Mouse (Mus musculus): Measurements from ENCODE around the gene Tex264. TPM values are rescaled to one million over a fixed set of nuclear protein-coding genes. Genes with fewer than 3 reads are reported as not detected.

The Tex264 gene
- polyA plus RNA-seq, 2 experiments: 56.8 to 63.9 TPM

- ATAC-seq (ENCODE audit: low FRiP score, low read depth): no peak
- WGBS: 90% methylated on average over 1 of the region's 1 CpGs
- Histone ChIP-seq H3K36me3 (ENCODE audit: control insufficient read depth, insufficient read depth, low read length) (peaks cover 20% of the 10 kb centered on the region), H3K9ac (ENCODE audit: low read depth, low read length, severe bottlenecking) (no peak overlapping the region), H3K9me3 (ENCODE audit: control insufficient read depth, low read length) (no peaks in the 10 kb centered on the region), H3K27me3 (ENCODE audit: control insufficient read depth, insufficient read depth, low read length) (no peaks in the 10 kb centered on the region), H3K4me1 (ENCODE audit: control insufficient read depth, insufficient read depth, low read length) (no peaks in the 10 kb centered on the region), H3K4me3 (replicated peaks; ENCODE audit: low read length) (no peak overlapping the region), H3K27ac (replicated peaks; ENCODE audit: low read depth, low read length) (no peak overlapping the region), H3K4me2 (replicated peaks; ENCODE audit: low read depth, low read length, severe bottlenecking) (no peak overlapping the region)
- no peak for TF ChIP-seq POLR2A (IDR thresholded peaks at IDR 0.05; ENCODE audit: borderline replicate concordance, extremely low read depth, insufficient read depth, insufficient read length)
- no peak for DNase-seq (ENCODE audit: low spot score)
These were observed 39.1 kb upstream of the Tex264 start for GRCm38 (mm10) chr9:106724864-106725263.

GRCm38 (mm10) chr9:106716729-106717128 lies 31.0 kb upstream of the Tex264 start:
- no peak overlapping the region for H3K4me2 ChIP-seq (replicated peaks; ENCODE audit: low read depth, low read length, severe bottlenecking)
- no peak overlapping the region for H3K4me3 ChIP-seq (replicated peaks; ENCODE audit: low read length)
- WGBS: 96% methylated on average over 4 of the region's 4 CpGs
- no peaks in the 10 kb centered on the region for H3K4me1 ChIP-seq (ENCODE audit: control insufficient read depth, insufficient read depth, low read length)
- H3K27ac ChIP-seq (replicated peaks; ENCODE audit: low read depth, low read length): no peak overlapping the region
- no peak for TF ChIP-seq POLR2A (IDR thresholded peaks at IDR 0.05; ENCODE audit: borderline replicate concordance, extremely low read depth, insufficient read depth, insufficient read length)
- H3K9me3 ChIP-seq (ENCODE audit: control insufficient read depth, low read length): no peaks in the 10 kb centered on the region
- no peaks in the 10 kb centered on the region for H3K27me3 ChIP-seq (ENCODE audit: control insufficient read depth, insufficient read depth, low read length)
- H3K9ac ChIP-seq (ENCODE audit: low read depth, low read length, severe bottlenecking): no peak overlapping the region
- ATAC-seq (ENCODE audit: low FRiP score, low read depth): no peak
- no peak for DNase-seq (ENCODE audit: low spot score)
- H3K36me3 ChIP-seq (ENCODE audit: control insufficient read depth, insufficient read depth, low read length): peaks cover 86% of the 10 kb centered on the region

- no peak overlapping the region for H3K4me3 ChIP-seq (replicated peaks; ENCODE audit: low read length)
- 94% methylated on average over 2 of the region's 2 CpGs for WGBS
- no peak for TF ChIP-seq POLR2A (IDR thresholded peaks at IDR 0.05; ENCODE audit: borderline replicate concordance, extremely low read depth, insufficient read depth, insufficient read length)
These were observed 30.5 kb upstream of the Tex264 start for GRCm38 (mm10) chr9:106716232-106716631.

GRCm38 (mm10) chr9:106712470-106712869 lies 26.7 kb upstream of the Tex264 start:
- no peak for ATAC-seq (ENCODE audit: low FRiP score, low read depth)
- 98% methylated on average over 2 of the region's 2 CpGs for WGBS
- DNase-seq (ENCODE audit: low spot score): no peak
- Histone ChIP-seq H3K36me3 (ENCODE audit: control insufficient read depth, insufficient read depth, low read length) (peaks cover 82% of the 10 kb centered on the region), H3K27me3 (ENCODE audit: control insufficient read depth, insufficient read depth, low read length) (no peaks in the 10 kb centered on the region), H3K4me3 (replicated peaks; ENCODE audit: low read length) (no peak overlapping the region), H3K9ac (ENCODE audit: low read depth, low read length, severe bottlenecking) (no peak overlapping the region), H3K27ac (replicated peaks; ENCODE audit: low read depth, low read length) (no peak overlapping the region), H3K4me1 (ENCODE audit: control insufficient read depth, insufficient read depth, low read length) (no peaks in the 10 kb centered on the region), H3K9me3 (ENCODE audit: control insufficient read depth, low read length) (no peaks in the 10 kb centered on the region), H3K4me2 (replicated peaks; ENCODE audit: low read depth, low read length, severe bottlenecking) (no peak overlapping the region)
- TF ChIP-seq POLR2A (IDR thresholded peaks at IDR 0.05; ENCODE audit: borderline replicate concordance, extremely low read depth, insufficient read depth, insufficient read length): no peak

More at GRCm38 (mm10) chr9:106716232-106716631, 30.5 kb upstream of the Tex264 start:
- Histone ChIP-seq H3K4me1 (ENCODE audit: control insufficient read depth, insufficient read depth, low read length) (no peaks in the 10 kb centered on the region), H3K27me3 (ENCODE audit: control insufficient read depth, insufficient read depth, low read length) (no peaks in the 10 kb centered on the region), H3K9ac (ENCODE audit: low read depth, low read length, severe bottlenecking) (no peak overlapping the region), H3K36me3 (ENCODE audit: control insufficient read depth, insufficient read depth, low read length) (peaks cover 84% of the 10 kb centered on the region), H3K4me2 (replicated peaks; ENCODE audit: low read depth, low read length, severe bottlenecking) (no peak overlapping the region), H3K27ac (replicated peaks; ENCODE audit: low read depth, low read length) (no peak overlapping the region), H3K9me3 (ENCODE audit: control insufficient read depth, low read length) (no peaks in the 10 kb centered on the region)
- ATAC-seq (ENCODE audit: low FRiP score, low read depth) (no peak), DNase-seq (ENCODE audit: low spot score) (no peak)

- Histone ChIP-seq H3K9ac (ENCODE audit: low read depth, low read length, severe bottlenecking) (no peak overlapping the region), H3K4me2 (replicated peaks; ENCODE audit: low read depth, low read length, severe bottlenecking) (no peak overlapping the region), H3K36me3 (ENCODE audit: control insufficient read depth, insufficient read depth, low read length) (peaks cover 43% of the 10 kb centered on the region), H3K27ac (replicated peaks; ENCODE audit: low read depth, low read length) (no peak overlapping the region), H3K27me3 (ENCODE audit: control insufficient read depth, insufficient read depth, low read length) (no peaks in the 10 kb centered on the region), H3K4me1 (ENCODE audit: control insufficient read depth, insufficient read depth, low read length) (no peaks in the 10 kb centered on the region), H3K9me3 (ENCODE audit: control insufficient read depth, low read length) (no peaks in the 10 kb centered on the region), H3K4me3 (replicated peaks; ENCODE audit: low read length) (no peak overlapping the region)
- no peak for TF ChIP-seq POLR2A (IDR thresholded peaks at IDR 0.05; ENCODE audit: borderline replicate concordance, extremely low read depth, insufficient read depth, insufficient read length)
- no peak for DNase-seq (ENCODE audit: low spot score)
- no peak for ATAC-seq (ENCODE audit: low FRiP score, low read depth)
- WGBS: 96% methylated on average over 11 of the region's 11 CpGs
These were observed 7.3 kb upstream of the Tex264 start for GRCm38 (mm10) chr9:106692973-106693481.

- H3K9me3 ChIP-seq (ENCODE audit: control insufficient read depth, low read length): no peaks in the 10 kb centered on the region
- no peak for TF ChIP-seq POLR2A (IDR thresholded peaks at IDR 0.05; ENCODE audit: borderline replicate concordance, extremely low read depth, insufficient read depth, insufficient read length)
- no peak for ATAC-seq (ENCODE audit: low FRiP score, low read depth)
These were observed 3.1 kb upstream of the Tex264 start for GRCm38 (mm10) chr9:106688834-106689233.

More at GRCm38 (mm10) chr9:106688834-106689233, 3.1 kb upstream of the Tex264 start:
- DNase-seq (ENCODE audit: low spot score): no peak
- Histone ChIP-seq H3K27ac (replicated peaks; ENCODE audit: low read depth, low read length) (no peak overlapping the region), H3K4me3 (replicated peaks; ENCODE audit: low read length) (no peak overlapping the region), H3K4me2 (replicated peaks; ENCODE audit: low read depth, low read length, severe bottlenecking) (no peak overlapping the region), H3K36me3 (ENCODE audit: control insufficient read depth, insufficient read depth, low read length) (peaks cover 18% of the 10 kb centered on the region), H3K27me3 (ENCODE audit: control insufficient read depth, insufficient read depth, low read length) (no peaks in the 10 kb centered on the region), H3K9ac (ENCODE audit: low read depth, low read length, severe bottlenecking) (no peak overlapping the region), H3K4me1 (ENCODE audit: control insufficient read depth, insufficient read depth, low read length) (peaks cover 13% of the 10 kb centered on the region)
- WGBS: 79% methylated on average over 8 of the region's 8 CpGs
